Mouse (Mus musculus): ENCODE data around the gene Ilf3. TPM values are rescaled to one million over a fixed set of nuclear protein-coding genes. Genes with fewer than 3 reads are reported as not detected.

Ilf3 gene
- polyA plus RNA-seq, 1 experiment = 81.9 TPM

- H3K27ac ChIP-seq (ENCODE audit: control insufficient read depth, insufficient read depth, low read depth, low read length) = no peak overlapping the region
- H3K36me3 ChIP-seq (ENCODE audit: control insufficient read depth, insufficient read depth, low read length) = no peaks in the 10 kb centered on the region
- H3K4me3 ChIP-seq (ENCODE audit: control insufficient read depth, low read depth, low read length) = no peak overlapping the region
- TF ChIP-seq POLR2A (IDR thresholded peaks at IDR 0.05; ENCODE audit: control insufficient read depth, low read depth, low read length) = no peak
- TF ChIP-seq CTCF (IDR thresholded peaks at IDR 0.05; ENCODE audit: control insufficient read depth, insufficient read depth, insufficient replicate concordance, low read depth, low read length) = no peak
- H3K27me3 ChIP-seq (ENCODE audit: control insufficient read depth, insufficient read depth, low read length) = no peaks in the 10 kb centered on the region
- H3K4me1 ChIP-seq (ENCODE audit: control insufficient read depth, insufficient read depth, low read length) = no peaks in the 10 kb centered on the region
These were observed 12.9 kb upstream of the Ilf3 start for GRCm38 (mm10) chr9:21354796-21355195.

- no peaks in the 10 kb centered on the region for H3K27me3 ChIP-seq (ENCODE audit: control insufficient read depth, insufficient read depth, low read length)
- H3K4me1 ChIP-seq (ENCODE audit: control insufficient read depth, insufficient read depth, low read length) = no peaks in the 10 kb centered on the region
- no peak overlapping the region for H3K27ac ChIP-seq (ENCODE audit: control insufficient read depth, insufficient read depth, low read depth, low read length)
- no peaks in the 10 kb centered on the region for H3K36me3 ChIP-seq (ENCODE audit: control insufficient read depth, insufficient read depth, low read length)
- TF ChIP-seq POLR2A (IDR thresholded peaks at IDR 0.05; ENCODE audit: control insufficient read depth, low read depth, low read length) = no peak
- no peak overlapping the region for H3K4me3 ChIP-seq (ENCODE audit: control insufficient read depth, low read depth, low read length)
These were observed 10.5 kb upstream of the Ilf3 start for GRCm38 (mm10) chr9:21356981-21357718.

- Histone ChIP-seq H3K27me3 (ENCODE audit: control insufficient read depth, insufficient read depth, low read length) (no peaks in the 10 kb centered on the region), H3K36me3 (ENCODE audit: control insufficient read depth, insufficient read depth, low read length) (no peaks in the 10 kb centered on the region; the same call in none of the 2 replicates), H3K27ac (ENCODE audit: control insufficient read depth, insufficient read depth, low read depth, low read length) (peak overlapping the region; percentile 98), H3K4me3 (ENCODE audit: control insufficient read depth, low read depth, low read length) (peak overlapping the region; percentile 90), H3K4me1 (ENCODE audit: control insufficient read depth, insufficient read depth, low read length) (peaks cover 13% of the 10 kb centered on the region)
- TF ChIP-seq CTCF (IDR thresholded peaks at IDR 0.05; ENCODE audit: control insufficient read depth, insufficient read depth, insufficient replicate concordance, low read depth, low read length) = peak; percentile 34; the same call in 1 of the 2 replicates
- TF ChIP-seq POLR2A (IDR thresholded peaks at IDR 0.05; ENCODE audit: control insufficient read depth, low read depth, low read length) = no peak
These were observed 990 bp upstream of the Ilf3 start for GRCm38 (mm10) chr9:21366541-21367220.

GRCm38 (mm10) chr9:21368131-21368584, 487 bp downstream of the Ilf3 start:
- peak overlapping the region; percentile 90 for H3K4me3 ChIP-seq (ENCODE audit: control insufficient read depth, low read depth, low read length)
- H3K36me3 ChIP-seq (ENCODE audit: control insufficient read depth, insufficient read depth, low read length) = no peaks in the 10 kb centered on the region; the same call in none of the 2 replicates
- peaks cover 13% of the 10 kb centered on the region for H3K4me1 ChIP-seq (ENCODE audit: control insufficient read depth, insufficient read depth, low read length)
- TF ChIP-seq CTCF (IDR thresholded peaks at IDR 0.05; ENCODE audit: control insufficient read depth, insufficient read depth, insufficient replicate concordance, low read depth, low read length) (no peak), POLR2A (IDR thresholded peaks at IDR 0.05; ENCODE audit: control insufficient read depth, low read depth, low read length) (peak; percentile 55; the same call in 1 of the 2 replicates)
- H3K27me3 ChIP-seq (ENCODE audit: control insufficient read depth, insufficient read depth, low read length) = no peaks in the 10 kb centered on the region
- peak overlapping the region; percentile 94 for H3K27ac ChIP-seq (ENCODE audit: control insufficient read depth, insufficient read depth, low read depth, low read length)

GRCm38 (mm10) chr9:21369080-21369479, 1.4 kb downstream of the Ilf3 start:
- H3K27me3 ChIP-seq (ENCODE audit: control insufficient read depth, insufficient read depth, low read length) = no peaks in the 10 kb centered on the region
- peaks cover 13% of the 10 kb centered on the region for H3K4me1 ChIP-seq (ENCODE audit: control insufficient read depth, insufficient read depth, low read length)
- TF ChIP-seq CTCF (IDR thresholded peaks at IDR 0.05; ENCODE audit: control insufficient read depth, insufficient read depth, insufficient replicate concordance, low read depth, low read length) = no peak
- TF ChIP-seq POLR2A (IDR thresholded peaks at IDR 0.05; ENCODE audit: control insufficient read depth, low read depth, low read length) = no peak
- no peaks in the 10 kb centered on the region; the same call in none of the 2 replicates for H3K36me3 ChIP-seq (ENCODE audit: control insufficient read depth, insufficient read depth, low read length)
- H3K27ac ChIP-seq (ENCODE audit: control insufficient read depth, insufficient read depth, low read depth, low read length) = peak overlapping the region; percentile 94
- peak overlapping the region; percentile 90 for H3K4me3 ChIP-seq (ENCODE audit: control insufficient read depth, low read depth, low read length)

GRCm38 (mm10) chr9:21370876-21371275, 3.2 kb downstream of the Ilf3 start:
- no peaks in the 10 kb centered on the region; the same call in none of the 2 replicates for H3K36me3 ChIP-seq (ENCODE audit: control insufficient read depth, insufficient read depth, low read length)
- peaks cover 15% of the 10 kb centered on the region for H3K4me1 ChIP-seq (ENCODE audit: control insufficient read depth, insufficient read depth, low read length)
- TF ChIP-seq POLR2A (IDR thresholded peaks at IDR 0.05; ENCODE audit: control insufficient read depth, low read depth, low read length) (no peak), CTCF (IDR thresholded peaks at IDR 0.05; ENCODE audit: control insufficient read depth, insufficient read depth, insufficient replicate concordance, low read depth, low read length) (no peak)
- H3K4me3 ChIP-seq (ENCODE audit: control insufficient read depth, low read depth, low read length) = no peak overlapping the region
- no peak overlapping the region for H3K27ac ChIP-seq (ENCODE audit: control insufficient read depth, insufficient read depth, low read depth, low read length)
- no peaks in the 10 kb centered on the region for H3K27me3 ChIP-seq (ENCODE audit: control insufficient read depth, insufficient read depth, low read length)

GRCm38 (mm10) chr9:21372508-21372907, 4.8 kb downstream of the Ilf3 start:
- Histone ChIP-seq H3K27me3 (ENCODE audit: control insufficient read depth, insufficient read depth, low read length) (no peaks in the 10 kb centered on the region), H3K27ac (ENCODE audit: control insufficient read depth, insufficient read depth, low read depth, low read length) (no peak overlapping the region), H3K4me3 (ENCODE audit: control insufficient read depth, low read depth, low read length) (no peak overlapping the region), H3K4me1 (ENCODE audit: control insufficient read depth, insufficient read depth, low read length) (peaks cover 12% of the 10 kb centered on the region), H3K36me3 (ENCODE audit: control insufficient read depth, insufficient read depth, low read length) (no peaks in the 10 kb centered on the region; the same call in none of the 2 replicates)
- TF ChIP-seq CTCF (IDR thresholded peaks at IDR 0.05; ENCODE audit: control insufficient read depth, insufficient read depth, insufficient replicate concordance, low read depth, low read length) (no peak), POLR2A (IDR thresholded peaks at IDR 0.05; ENCODE audit: control insufficient read depth, low read depth, low read length) (no peak)

All from testis, adult 2 months (tissue).